Mouse (Mus musculus): Measurements from ENCODE around the gene Tdrd9.

The Tdrd9 gene

DNA sequence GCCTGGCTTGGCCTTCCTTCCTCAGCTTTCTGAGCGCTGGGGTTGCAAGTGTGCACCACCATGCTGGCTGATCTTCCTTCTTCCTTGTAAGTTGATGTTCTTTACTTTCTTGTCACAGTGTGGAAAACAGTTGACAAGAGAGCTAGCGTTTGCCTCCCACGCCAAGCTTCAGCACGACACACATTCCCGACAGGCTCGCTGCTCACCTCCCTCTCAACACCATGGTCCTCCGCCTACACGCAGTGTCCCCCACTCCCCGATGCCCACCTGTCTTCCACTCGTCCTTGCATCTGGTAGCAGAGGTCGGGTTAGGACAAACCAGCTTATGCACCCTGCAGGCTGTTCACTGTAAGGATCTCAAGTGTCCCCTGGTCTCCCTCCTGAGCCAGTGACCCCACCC is 133.5 kb downstream of the Tdrd9 start:
- DNase-seq (ENCODE audit: low read depth, low spot score), result no peak

GRCm38 (mm10) chr12:112106541-112106971 is 135.2 kb downstream of the Tdrd9 start, which contains the start of gene Aspg:
Aspg (plus strand) TSS chr12:112106679.
- DNase-seq (ENCODE audit: low read depth, low spot score), result no peak

DNA sequence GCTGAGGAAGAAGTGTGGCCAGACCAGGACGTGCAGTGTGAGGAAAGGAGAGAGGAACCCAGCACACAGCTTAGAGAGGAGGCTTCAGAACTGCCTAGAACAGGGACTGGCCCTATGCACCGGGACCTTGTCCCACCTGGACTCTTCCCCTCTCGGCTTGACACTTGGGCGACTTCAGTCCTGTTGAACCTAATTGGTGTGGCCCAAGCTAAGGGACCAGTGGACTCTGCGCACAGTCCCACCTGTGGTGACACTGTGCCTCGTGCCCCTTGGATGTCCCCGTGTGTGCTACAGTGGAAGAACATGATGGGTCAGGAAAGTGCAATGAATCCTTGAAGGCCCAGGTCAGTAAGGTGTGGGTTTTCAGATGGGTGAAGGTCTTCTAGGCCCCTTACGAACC is 136.3 kb downstream of the Tdrd9 start:
- no peak for DNase-seq (ENCODE audit: low read depth, low spot score)

- no peak for DNase-seq (ENCODE audit: low read depth, low spot score)
These were observed 137.5 kb downstream of the Tdrd9 start for GRCm38 (mm10) chr12:112108696-112109445.

- no peak for DNase-seq (ENCODE audit: low read depth, low spot score)
These were observed 138.3 kb downstream of the Tdrd9 start for GRCm38 (mm10) chr12:112109701-112110100.

DNA sequence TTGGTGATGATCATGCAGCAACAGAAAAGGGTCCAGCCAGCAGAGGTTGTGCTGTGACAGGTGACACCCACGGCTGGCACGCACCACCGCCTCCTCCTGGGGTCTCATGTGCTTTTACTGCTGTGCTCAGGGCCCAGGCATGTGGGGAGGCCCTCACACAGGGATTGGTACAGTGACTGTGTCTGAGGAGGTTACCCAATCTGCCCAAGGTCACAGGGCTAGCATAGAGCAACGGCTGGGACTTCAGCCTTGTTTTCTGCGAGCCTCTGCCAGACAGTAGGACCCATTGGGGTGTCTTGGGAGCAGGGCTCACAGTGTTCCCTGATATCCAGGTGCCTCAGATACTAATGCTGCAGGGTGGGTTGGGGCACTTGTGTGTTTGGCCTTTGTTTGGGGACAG is 140.0 kb downstream of the Tdrd9 start:
- DNase-seq (ENCODE audit: low read depth, low spot score), result no peak

GRCm38 (mm10) chr12:112112235-112112634 is 140.9 kb downstream of the Tdrd9 start:
- DNase-seq (ENCODE audit: low read depth, low spot score), result no peak

GRCm38 (mm10) chr12:112112686-112113396 is 141.5 kb downstream of the Tdrd9 start:
- DNase-seq (ENCODE audit: low read depth, low spot score), result no peak

DNA sequence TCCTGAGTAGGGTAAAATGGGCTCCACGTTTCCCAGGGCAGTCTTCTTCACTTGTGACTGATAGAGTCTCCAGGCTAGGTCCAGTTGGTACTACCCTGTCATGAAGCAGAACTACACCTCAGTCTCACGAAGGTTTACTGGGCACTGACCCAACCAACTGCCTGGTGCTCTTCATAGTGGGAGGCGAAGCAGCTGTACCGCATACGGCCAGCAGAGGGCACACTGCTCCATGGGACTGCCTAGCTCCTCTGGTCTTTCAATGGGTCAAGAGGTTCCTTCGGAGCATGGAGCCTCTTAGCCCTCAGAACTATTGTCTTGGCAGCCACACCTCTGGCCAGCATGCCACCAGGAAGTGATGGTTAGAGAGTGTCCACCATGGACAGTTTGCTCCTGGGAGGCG is 142.4 kb downstream of the Tdrd9 start:
- no peak for DNase-seq (ENCODE audit: low read depth, low spot score)

DNA sequence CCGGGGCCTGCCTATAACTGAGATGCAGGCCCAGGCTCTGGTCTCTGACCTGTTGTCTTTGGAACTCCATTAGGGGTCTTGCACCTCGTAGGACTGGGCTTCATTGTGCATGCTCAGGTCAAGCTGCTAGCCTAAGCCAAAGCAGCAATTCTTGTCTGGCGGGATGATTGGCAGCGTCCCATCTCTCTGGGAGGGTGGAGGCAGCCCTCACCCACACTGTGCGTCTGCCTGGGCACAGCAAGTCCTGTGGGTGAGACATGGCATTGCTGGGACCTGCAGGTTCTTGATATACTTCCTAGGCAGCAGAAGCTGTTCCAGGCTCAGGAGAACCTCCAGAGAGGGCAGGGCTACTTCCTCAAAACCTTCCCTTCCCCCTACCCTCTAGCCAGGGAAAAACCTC is 145.6 kb downstream of the Tdrd9 start:
- no peak for DNase-seq (ENCODE audit: low read depth, low spot score)

DNA sequence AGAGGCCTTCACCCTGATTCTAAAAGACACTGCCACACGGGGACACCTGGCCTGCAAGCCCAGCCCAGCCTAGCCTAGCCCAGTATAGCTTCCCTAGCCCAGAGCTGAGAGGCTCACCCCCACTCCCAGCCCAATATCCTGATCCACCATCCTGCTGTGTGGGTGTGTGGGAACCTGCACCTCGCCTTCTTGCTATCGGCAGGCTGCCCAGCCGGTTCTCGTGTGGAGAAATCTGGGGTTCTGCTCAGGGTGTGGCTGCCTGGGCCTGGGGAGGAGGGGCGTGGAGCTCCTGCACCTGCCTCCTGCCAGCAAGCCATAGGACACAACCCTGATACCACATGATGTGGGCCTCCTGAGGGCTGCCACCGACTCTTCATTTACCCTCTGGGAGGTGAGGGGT is 146.3 kb downstream of the Tdrd9 start:
- no peak for DNase-seq (ENCODE audit: low read depth, low spot score)
